Mouse (Mus musculus) left cerebral cortex, adult 2 months (tissue): ENCODE measurements at regions not wholly inside any gene's neighbourhood (a gene's known extent, or its start where the extent isn't known, plus 50 kb on each side); places are given as distances from the start of the nearest gene placed in this dataset.

Experiments
- DNase-seq, 2 experiments: peaks; one replicate each; pipeline ENCODE4 v3.0.0; 2021 to 2022; ENCODE audit warnings: low spot score in 2 of 2, mixed read lengths in 1 of 2; ENCODE audit errors: extremely low spot score in 1 of 2
- H3K27ac ChIP-seq: fragments of 200-600 bp; 2 replicates; pipeline ENCODE4 v1.8.1; 2022
- H3K4me3 ChIP-seq: fragments of 200-600 bp; 2 replicates; pipeline ENCODE4 v1.8.1; 2022
- CTCF ChIP-seq: fragments of 200-600 bp; IDR thresholded peaks from 2 replicates; pipeline ENCODE4 v1.8.1; 2022; ENCODE audit warnings: antibody characterized with exemption, mild to moderate bottlenecking, moderate library complexity
- intact Hi-C: fragments of 180-260 bp; cut with DNase I; formaldehyde crosslinking; loops from one replicate; pipeline ENCODE4 v1.15.1; 2025

- no peak for TF ChIP-seq CTCF
- no peak for DNase-seq
- intact Hi-C loops: no loop called here
- no peak overlapping the region for H3K4me3 ChIP-seq
- no peak overlapping the region for H3K27ac ChIP-seq
Measured at GRCm38 (mm10) chr13:51352874-51353273, 55.6 kb upstream of the S1pr3 start.

- TF ChIP-seq CTCF: no peak
- no peak overlapping the region for H3K27ac ChIP-seq
- intact Hi-C loops: no loop called here
- no peak overlapping the region for H3K4me3 ChIP-seq
- DNase-seq: no peak
Measured at GRCm38 (mm10) chr13:51355507-51355906, 52.9 kb upstream of the S1pr3 start.
